8 mouse cellular contexts compared by ENCODE assay signal in the genomic region with DNA sequence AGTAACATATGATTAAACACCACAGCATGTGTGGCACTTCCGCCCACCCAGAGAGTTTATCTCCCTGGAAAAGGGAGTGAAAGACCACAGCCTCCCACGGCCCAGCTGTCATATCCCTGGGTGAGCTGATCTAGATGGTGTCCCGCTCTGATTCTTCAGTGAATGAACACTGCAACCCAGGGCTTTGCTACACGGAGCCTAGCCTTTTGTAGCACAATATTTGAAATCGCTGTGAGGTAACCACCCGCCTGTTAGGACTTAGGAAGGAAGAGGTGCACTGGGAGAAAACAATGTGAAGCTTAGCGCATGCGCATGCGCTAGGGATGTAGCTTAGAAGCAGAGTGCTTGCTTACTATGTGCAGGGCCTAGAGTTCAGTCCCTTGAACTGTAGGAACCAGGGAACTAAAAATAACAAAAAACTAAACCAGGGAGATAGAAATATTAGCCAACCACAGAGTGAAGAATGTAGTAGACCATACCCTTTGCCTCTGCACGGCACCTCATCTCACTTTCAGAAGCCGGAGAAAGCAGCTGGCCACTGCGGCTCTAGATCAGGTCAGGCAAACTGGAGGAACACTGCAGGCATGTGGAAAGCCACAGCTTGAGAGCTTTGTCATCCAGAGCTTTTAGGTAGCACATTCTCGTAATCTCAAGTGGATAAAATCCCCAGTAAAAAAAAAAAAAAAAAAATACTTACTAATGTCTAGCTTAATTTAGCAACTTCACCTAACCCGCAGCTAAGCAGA. TPM values are rescaled to one million over a fixed set of nuclear protein-coding genes. Genes with fewer than 3 reads are reported as not detected.
DNase-seq lines count a peak whose midpoint lies in the region; ATAC-seq lines count a peak whose summit lies in the region.

No protein-coding gene starts in this region.

- no peaks in the 10 kb centered on the region for H3K9me3 ChIP-seq in limb, embryonic 13.5 days
- H3K9me3 ChIP-seq in limb, embryonic 10.5 days (replicated peaks): no peaks in the 10 kb centered on the region

- no peak overlapping the region for H3K4me3 ChIP-seq in limb, embryonic 13.5 days
- no peak overlapping the region for H3K4me3 ChIP-seq in limb, embryonic 10.5 days

- no peak for DNase-seq in limb, embryonic 10.5 days (ENCODE audit: low spot score)
- DNase-seq in frontal cortex, postnatal 10 days (ENCODE audit: low spot score in 2 of 2): peak; percentile 38 to 45
- peak; percentile 84 to 95 for DNase-seq in layer of hippocampus, adult 18-20 months (ENCODE audit: low spot score in 2 of 2)
- DNase-seq in adrenal gland, adult 18-20 months (ENCODE audit: low spot score in 2 of 2): no peak
- no peak for DNase-seq in adrenal gland, adult 8-10 months
- no peak for DNase-seq in thymus, adult 18-20 months

- no peak overlapping the region for H3K4me2 ChIP-seq in limb, embryonic 13.5 days (replicated peaks)

- no peaks in the 10 kb centered on the region for H3K36me3 ChIP-seq in limb, embryonic 13.5 days
- H3K36me3 ChIP-seq in limb, embryonic 10.5 days: no peaks in the 10 kb centered on the region

- no peak overlapping the region for H3K9ac ChIP-seq in limb, embryonic 13.5 days

- no peaks in the 10 kb centered on the region for H3K27me3 ChIP-seq in limb, embryonic 13.5 days
- no peaks in the 10 kb centered on the region for H3K27me3 ChIP-seq in limb, embryonic 10.5 days (ENCODE audit: low read depth, poor library complexity, severe bottlenecking)

- ATAC-seq in limb, embryonic 13.5 days (ENCODE audit: low FRiP score, low read depth): peak; percentile 38; the same call in 1 of the 2 replicates
- peak; percentile 32 for ATAC-seq in megakaryocyte progenitor cell, adult 5-6 weeks (replicated peaks; ENCODE audit: poor library complexity)

- 73% methylated on average over 14 of the region's 14 CpGs for WGBS in limb, embryonic 13.5 days
- 78% methylated on average over 14 of the region's 14 CpGs for WGBS in limb, embryonic 10.5 days

- no peaks in the 10 kb centered on the region for H3K4me1 ChIP-seq in limb, embryonic 13.5 days
- 0 out of 2 replicates have a peak, but pooled peaks cover 6% of the 10 kb centered on the region for H3K4me1 ChIP-seq in limb, embryonic 10.5 days

- H3K27ac ChIP-seq in limb, embryonic 13.5 days: no peak overlapping the region
- no peak overlapping the region for H3K27ac ChIP-seq in limb, embryonic 10.5 days

RNA-seq across cellular contexts. Expression of gene Strn3, which starts 17.4 kb away (rescaled TPM):
- 55.8 and 56.2 TPM in 2 replicates for polyA plus RNA-seq in limb, embryonic 13.5 days (2015; fragmentation: Nextera tagmentation; extraction: Ambion mirVana)
- polyA plus RNA-seq in limb, embryonic 10.5 days (2016; fragmentation: Nextera tagmentation; extraction: Ambion mirVana): 31.6 and 41.5 TPM in 2 replicates
- total RNA-seq in layer of hippocampus, adult 18-20 months (2021): 10 to 100 TPM; 90.5 to 92.8 TPM
- 34.8 and 36.5 TPM in 2 replicates for total RNA-seq in megakaryocyte progenitor cell, adult 5-6 weeks (2015)
- total RNA-seq in megakaryocyte progenitor cell, adult 5-6 weeks (2017): 47.9 and 69.3 TPM in 2 replicates
- total RNA-seq in adrenal gland, adult 18-20 months (2021): 10 to 100 TPM; 87.2 to 88.5 TPM
- 10 to 100 TPM; 78.4 to 95.1 (median 87.9) TPM for total RNA-seq in adrenal gland, adult 8-10 months (2022)

RNA-seq across cellular contexts. Expression of gene Ap4s1, which starts 18.3 kb away (rescaled TPM):
- 30.2 and 32.7 TPM in 2 replicates for polyA plus RNA-seq in limb, embryonic 13.5 days (2015; fragmentation: Nextera tagmentation; extraction: Ambion mirVana)
- polyA plus RNA-seq in limb, embryonic 10.5 days (2016; fragmentation: Nextera tagmentation; extraction: Ambion mirVana): 29.7 and 33.0 TPM in 2 replicates
- 10 to 100 TPM; 49.8 to 50.3 TPM for total RNA-seq in layer of hippocampus, adult 18-20 months (2021)
- 35.4 and 40.2 TPM in 2 replicates for total RNA-seq in megakaryocyte progenitor cell, adult 5-6 weeks (2015)
- total RNA-seq in megakaryocyte progenitor cell, adult 5-6 weeks (2017): 20.9 and 23.8 TPM in 2 replicates
- total RNA-seq in adrenal gland, adult 18-20 months (2021): 10 to 100 TPM; 24.8 to 35.8 TPM
- total RNA-seq in adrenal gland, adult 8-10 months (2022): 10 to 100 TPM; 23.6 to 25.1 (median 24.0) TPM

Comparison
In these comparisons a context has a peak if more than half of its experiments do, and no peak if none do; other contexts are left out.
1. DNase-seq: peak in frontal cortex, postnatal 10 days (2 of 2) and layer of hippocampus, adult 18-20 months (2 of 2); none in limb, embryonic 10.5 days (single experiment), adrenal gland, adult 18-20 months (0 of 2), adrenal gland, adult 8-10 months (single experiment) and thymus, adult 18-20 months (0 of 2).